Mouse (Mus musculus) lung, postnatal 36 days (tissue): ENCODE data around the gene Klk1b1.
A peak's percentile ranks its signal among the peaks of the same experiment; 100 is the strongest.
"Not testable (repeated sequence)": the region's sequence is repeated elsewhere in the genome, so short reads cannot be mapped to it uniquely, and the experiment has no call there.

Source experiments
- DNase-seq: peaks from one replicate; pipeline ENCODE4 v3.0.0; 2022; ENCODE audit warnings: mixed read lengths

The Klk1b1 gene

GRCm38 (mm10) chr7:43966451-43966850 lies at the start of gene Klk1b1:
TSS of gene Klk1b1 (plus strand) at chr7:43966751.
- no peak for DNase-seq

DNA sequence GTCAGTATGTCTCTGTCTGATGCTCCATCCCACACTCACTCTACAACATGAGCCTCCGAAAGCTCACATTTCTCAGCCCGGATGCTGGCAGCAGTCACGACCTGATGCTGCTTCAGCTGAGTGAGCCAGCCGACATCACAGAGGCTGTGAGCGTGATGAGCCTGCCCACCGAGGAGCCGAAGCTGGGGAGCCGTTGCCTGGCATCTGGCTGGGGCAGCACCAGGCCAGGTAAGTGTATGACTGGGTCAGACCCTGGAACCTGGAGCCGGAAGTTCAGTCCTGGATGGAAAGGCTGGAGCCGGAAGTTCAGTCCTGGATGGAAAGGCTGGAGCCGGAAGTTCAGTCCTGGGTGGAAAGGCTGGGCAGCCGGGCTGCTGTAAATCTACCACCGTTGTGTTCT lies 48.1 kb upstream of the Klk1b1 start:
- DNase-seq: no peak

DNA sequence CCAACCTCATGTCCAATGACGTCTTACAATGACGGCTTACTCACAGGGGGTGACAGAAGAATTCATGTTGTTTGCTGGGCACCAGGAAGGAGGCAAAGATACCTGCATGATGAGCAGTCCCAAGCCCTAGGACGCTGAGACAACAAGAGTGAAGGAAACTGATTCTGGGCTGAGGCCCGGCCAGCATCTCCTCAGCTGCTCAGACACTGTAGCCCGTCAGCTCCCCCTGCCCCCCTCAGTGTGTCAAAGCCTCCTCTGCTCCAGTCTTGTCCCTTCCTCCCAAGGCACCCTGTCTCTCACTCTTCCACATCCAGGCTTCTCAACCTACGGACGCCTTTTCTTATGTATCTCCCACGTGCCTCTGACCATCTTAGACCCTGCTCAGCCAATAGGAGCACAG lies 47.7 kb upstream of the Klk1b1 start:
- no peak for DNase-seq

- DNase-seq: peak; percentile 76
Measured at GRCm38 (mm10) chr7:43919559-43920451, 46.7 kb upstream of the Klk1b1 start.

- peak; percentile 13 for DNase-seq
Measured at GRCm38 (mm10) chr7:43920582-43920981, 46.0 kb upstream of the Klk1b1 start.

DNA sequence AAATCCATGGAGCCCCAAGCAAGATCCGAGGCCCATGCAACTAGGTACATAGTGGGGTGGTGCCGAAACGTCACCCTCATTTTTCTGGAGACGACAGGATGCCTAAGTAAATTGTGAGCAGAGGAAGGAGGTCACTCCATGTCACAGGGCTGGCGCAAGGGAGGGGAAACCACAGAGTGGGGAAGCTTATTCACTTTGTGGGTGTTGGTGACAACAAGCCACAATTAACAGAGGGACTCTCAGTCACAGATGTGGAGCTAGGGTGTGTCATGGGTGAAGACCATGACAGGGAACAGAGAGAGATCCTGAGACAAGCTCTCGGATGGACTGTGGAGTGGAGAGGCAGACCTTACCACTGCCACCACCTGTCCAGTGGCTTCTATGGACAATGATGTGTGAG lies 45.5 kb upstream of the Klk1b1 start:
- DNase-seq: peak; percentile 8

- DNase-seq: no peak
Measured at GRCm38 (mm10) chr7:43921941-43922340, 44.6 kb upstream of the Klk1b1 start.

DNA sequence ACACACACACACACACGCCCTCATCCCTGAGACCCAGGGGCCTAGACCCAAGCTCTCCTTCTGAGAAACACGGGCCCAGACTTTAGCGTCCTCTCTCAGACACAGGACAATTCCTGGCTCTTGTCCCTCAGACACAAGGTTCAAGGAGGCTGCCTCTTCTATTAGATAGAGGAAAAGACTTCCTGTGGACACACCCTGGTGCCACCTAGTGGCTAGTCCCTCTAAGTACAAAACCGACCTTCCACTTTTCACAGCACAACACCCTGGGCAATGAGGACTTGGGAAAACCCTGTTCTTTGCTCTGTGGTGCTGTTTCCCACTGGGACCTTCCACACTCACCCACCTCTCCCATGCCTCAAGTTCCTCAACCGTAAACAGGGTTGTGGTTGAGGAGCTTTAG lies 40.6 kb upstream of the Klk1b1 start:
- DNase-seq: no peak

- peak; percentile 37 for DNase-seq
Measured at GRCm38 (mm10) chr7:43928521-43928920, 38.0 kb upstream of the Klk1b1 start.

DNA sequence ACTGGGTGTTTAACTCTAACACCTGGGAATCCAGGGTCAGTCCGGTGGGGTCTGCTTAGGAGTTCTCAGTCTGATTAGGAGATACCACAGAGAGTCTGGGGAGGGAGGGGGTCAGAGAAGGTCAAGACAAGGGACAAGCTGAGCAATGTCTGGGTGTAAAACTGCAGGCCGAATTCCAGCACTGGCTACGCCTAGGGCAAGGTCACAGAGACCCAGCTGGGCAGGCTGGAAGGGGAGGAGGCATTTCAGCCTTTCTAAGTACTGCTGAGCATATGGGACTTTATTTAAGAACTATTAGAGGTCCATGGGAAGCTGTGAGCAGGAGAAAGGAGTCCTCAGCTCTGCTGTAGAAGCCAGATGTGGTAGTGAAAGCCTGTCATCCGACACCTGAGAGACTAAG lies 34.2 kb upstream of the Klk1b1 start:
- DNase-seq: no peak

- no peak for DNase-seq
Measured at GRCm38 (mm10) chr7:43933440-43933839, 33.1 kb upstream of the Klk1b1 start, which contains the start of gene Klk15. TSS of gene Klk15 (plus strand) at chr7:43933740.

DNA sequence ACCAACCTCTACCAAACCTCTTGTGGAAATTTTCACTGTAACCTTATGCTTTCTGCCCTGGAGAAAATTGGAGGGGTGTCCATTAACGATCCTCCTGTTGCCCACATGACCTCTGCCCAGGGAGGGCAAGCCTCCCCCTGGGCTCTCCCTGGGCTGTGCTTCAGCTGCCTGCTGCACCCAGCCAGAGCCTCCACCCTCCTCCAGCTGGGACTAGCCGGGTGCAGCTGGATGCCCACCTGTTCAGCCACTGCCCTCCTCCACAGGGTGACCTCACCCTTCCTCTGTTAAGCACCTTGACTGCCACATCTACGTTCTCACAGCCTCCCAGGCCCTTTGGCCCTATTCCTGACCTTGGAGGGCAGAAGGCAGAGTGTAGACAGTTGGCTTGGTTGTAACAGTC lies 31.8 kb upstream of the Klk1b1 start:
- DNase-seq: no peak

DNA sequence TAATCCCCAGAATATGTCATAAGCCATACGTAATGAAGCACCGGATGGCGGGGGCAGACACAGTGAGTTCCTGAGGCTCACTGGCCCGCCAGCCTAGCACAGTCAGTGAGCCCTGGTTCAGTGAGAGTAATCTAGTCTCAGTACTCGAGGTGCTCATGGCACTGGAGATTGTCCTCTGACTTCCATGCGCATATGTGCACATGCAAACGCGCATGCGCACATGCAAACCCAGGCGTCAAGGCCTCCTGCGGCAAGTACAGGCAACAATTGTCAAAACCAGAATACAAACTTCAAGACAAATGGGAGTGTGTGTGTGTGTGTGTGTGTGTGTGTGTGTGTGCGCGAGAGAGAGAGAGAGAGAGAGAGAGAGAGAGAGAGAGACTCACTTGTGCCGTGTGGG lies 30.0 kb upstream of the Klk1b1 start:
- DNase-seq: no peak

- not testable (repeated sequence) for DNase-seq
Measured at GRCm38 (mm10) chr7:43942293-43942692, 24.3 kb upstream of the Klk1b1 start.

- no peak for DNase-seq
Measured at GRCm38 (mm10) chr7:43944727-43945264, 21.8 kb upstream of the Klk1b1 start.

GRCm38 (mm10) chr7:43950364-43950763 lies 16.2 kb upstream of the Klk1b1 start, which contains the start of gene Klk1b8:
TSS of gene Klk1b8 (plus strand) at chr7:43950664.
- DNase-seq: no peak

DNA sequence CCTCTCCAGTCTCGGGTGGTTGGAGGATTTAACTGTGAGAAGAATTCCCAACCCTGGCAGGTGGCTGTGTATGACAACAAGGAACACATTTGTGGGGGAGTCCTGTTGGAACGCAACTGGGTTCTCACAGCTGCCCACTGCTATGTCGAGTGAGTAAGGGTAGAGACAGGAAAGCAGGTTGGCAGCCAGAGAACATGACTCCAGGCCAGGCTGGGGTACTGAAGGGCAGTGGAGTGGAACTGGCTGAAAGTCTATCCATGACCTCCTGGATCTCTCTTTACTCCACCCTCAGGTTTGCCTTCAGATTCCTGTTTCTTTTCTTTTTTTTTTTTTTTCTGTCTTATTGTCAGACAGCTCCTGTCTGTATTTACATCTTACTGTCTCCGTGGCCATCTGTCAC lies 13.8 kb upstream of the Klk1b1 start:
- no peak for DNase-seq

GRCm38 (mm10) chr7:43967058-43967457 lies 507 bp downstream of the Klk1b1 start:
- no peak for DNase-seq

DNA sequence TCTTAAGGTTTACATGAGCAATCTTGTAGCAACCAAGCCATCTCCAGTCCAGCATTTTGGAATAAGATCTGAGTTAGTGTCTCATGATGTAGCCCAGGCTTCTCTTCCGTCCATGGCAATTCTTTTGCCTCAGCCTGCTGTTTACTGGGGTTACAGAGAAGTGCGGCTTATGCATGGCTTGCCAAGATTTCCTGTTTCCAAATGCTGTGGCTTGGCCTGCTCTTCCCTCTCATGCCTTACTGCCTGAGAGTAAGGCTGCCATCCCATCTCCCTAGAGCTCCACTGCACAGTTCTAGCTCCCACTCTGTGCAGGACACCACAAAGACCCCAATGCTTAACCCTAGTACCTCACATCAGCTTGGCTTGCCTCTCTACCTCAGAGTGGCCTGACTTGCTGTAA lies 1.1 kb downstream of the Klk1b1 start:
- DNase-seq: no peak

- not testable (repeated sequence) for DNase-seq
Measured at GRCm38 (mm10) chr7:43975761-43976160, 9.2 kb downstream of the Klk1b1 start, which contains the start of gene Klk1b9. TSS of gene Klk1b9 (plus strand) at chr7:43976061.

- peak; percentile 10 for DNase-seq
Measured at GRCm38 (mm10) chr7:43985657-43986056, 19.1 kb downstream of the Klk1b1 start.

DNA sequence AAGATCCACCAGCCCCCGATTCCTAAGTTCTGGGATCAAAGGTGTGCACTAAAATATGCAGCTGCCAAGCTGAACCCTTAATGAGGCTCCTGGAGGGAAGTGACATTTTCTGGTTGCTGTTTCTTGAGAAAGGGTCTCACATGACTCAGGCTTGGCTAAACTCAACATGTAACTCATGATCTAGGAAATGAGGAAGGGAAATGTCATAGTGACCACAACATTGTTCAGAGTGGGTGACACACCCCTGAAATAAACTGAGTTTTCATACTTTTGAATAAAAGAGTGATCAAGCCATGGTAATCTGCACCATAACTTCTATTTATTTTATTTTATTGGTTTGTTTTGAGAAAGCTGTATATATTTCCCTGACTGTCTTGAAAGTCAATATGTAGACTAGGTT lies 28.3 kb downstream of the Klk1b1 start:
- peak; percentile 23 for DNase-seq

- not testable (repeated sequence) for DNase-seq
Measured at GRCm38 (mm10) chr7:43995577-43995976, 29.0 kb downstream of the Klk1b1 start, which contains the start of gene Klk1b11. TSS of gene Klk1b11 (plus strand) at chr7:43995877.

- DNase-seq: peak; percentile 19
Measured at GRCm38 (mm10) chr7:44004847-44005246, 38.3 kb downstream of the Klk1b1 start.
